Mouse (Mus musculus): ENCODE measurements around the gene Stxbp4.
A peak's percentile ranks its signal among the peaks of the same experiment; 100 is the strongest.

The Stxbp4 gene

GRCm38 (mm10) chr11:90637440-90638311 lies at the start of gene Stxbp4, which contains the start of gene Cox11:
TSS of gene Stxbp4 (minus strand) at chr11:90638084.
TSS of gene Cox11 (plus strand) at chr11:90638173.
- peak; percentile 93 to 97 for DNase-seq (ENCODE audit: low spot score in 2 of 2)

- no peak for DNase-seq (ENCODE audit: low spot score in 2 of 2)
Observed at GRCm38 (mm10) chr11:90687040-90687439, 49.2 kb upstream of the Stxbp4 start.

GRCm38 (mm10) chr11:90686287-90687025 lies 48.6 kb upstream of the Stxbp4 start:
- no peak for DNase-seq (ENCODE audit: low spot score in 2 of 2)

- no peak for DNase-seq (ENCODE audit: low spot score in 2 of 2)
Observed at GRCm38 (mm10) chr11:90685196-90685595, 47.3 kb upstream of the Stxbp4 start.

GRCm38 (mm10) chr11:90684765-90685164 lies 46.9 kb upstream of the Stxbp4 start:
- no peak for DNase-seq (ENCODE audit: low spot score in 2 of 2)

GRCm38 (mm10) chr11:90681171-90681570 lies 43.3 kb upstream of the Stxbp4 start:
- DNase-seq (ENCODE audit: low spot score in 2 of 2), result no peak

- no peak for DNase-seq (ENCODE audit: low spot score in 2 of 2)
Observed at GRCm38 (mm10) chr11:90678582-90678981, 40.7 kb upstream of the Stxbp4 start.

- DNase-seq (ENCODE audit: low spot score in 2 of 2), result peak; percentile 49 to 67
Observed at GRCm38 (mm10) chr11:90677771-90678288, 39.9 kb upstream of the Stxbp4 start.

GRCm38 (mm10) chr11:90677027-90677426 lies 39.1 kb upstream of the Stxbp4 start:
- DNase-seq (ENCODE audit: low spot score in 2 of 2), result no peak

- DNase-seq (ENCODE audit: low spot score in 2 of 2), result no peak
Observed at GRCm38 (mm10) chr11:90675479-90676110, 37.7 kb upstream of the Stxbp4 start.

- DNase-seq (ENCODE audit: low spot score in 2 of 2), result no peak
Observed at GRCm38 (mm10) chr11:90667325-90667724, 29.4 kb upstream of the Stxbp4 start.

GRCm38 (mm10) chr11:90666916-90667315 lies 29.0 kb upstream of the Stxbp4 start:
- DNase-seq (ENCODE audit: low spot score in 2 of 2), result no peak

- DNase-seq (ENCODE audit: low spot score in 2 of 2), result no peak
Observed at GRCm38 (mm10) chr11:90666144-90666757, 28.4 kb upstream of the Stxbp4 start.

- DNase-seq (ENCODE audit: low spot score in 2 of 2), result no peak
Observed at GRCm38 (mm10) chr11:90665161-90665560, 27.3 kb upstream of the Stxbp4 start.

GRCm38 (mm10) chr11:90664345-90664986 lies 26.6 kb upstream of the Stxbp4 start:
- DNase-seq (ENCODE audit: low spot score in 2 of 2), result no peak

- no peak for DNase-seq (ENCODE audit: low spot score in 2 of 2)
Observed at GRCm38 (mm10) chr11:90663618-90664297, 25.9 kb upstream of the Stxbp4 start.

GRCm38 (mm10) chr11:90663052-90663451 lies 25.2 kb upstream of the Stxbp4 start:
- no peak for DNase-seq (ENCODE audit: low spot score in 2 of 2)

- DNase-seq (ENCODE audit: low spot score in 2 of 2), result no peak
Observed at GRCm38 (mm10) chr11:90660662-90661061, 22.8 kb upstream of the Stxbp4 start.

- DNase-seq (ENCODE audit: low spot score in 2 of 2), result no peak
Observed at GRCm38 (mm10) chr11:90657527-90657926, 19.6 kb upstream of the Stxbp4 start.

- no peak for DNase-seq (ENCODE audit: low spot score in 2 of 2)
Observed at GRCm38 (mm10) chr11:90652603-90653002, 14.7 kb upstream of the Stxbp4 start.

Data from frontal cortex, postnatal 36 days (tissue).